Mouse (Mus musculus): Measurements from ENCODE around the gene Gm10719.
"Not testable (repeated sequence)": the region's sequence is repeated elsewhere in the genome, so short reads cannot be mapped to it uniquely, and the experiment has no call there.

Gm10719 gene

GRCm38 (mm10) chr9:3025653-3026052 lies 8.4 kb downstream of the Gm10719 start:
- in situ Hi-C loops (cut with MboI, MseI) = loop anchor here in 1 of 2 experiments (5.0 kb wide), 1 partner anchor 87 kb away; no protein-coding TSS in a partner anchor

GRCm38 (mm10) chr9:3026136-3026535 lies 8.9 kb downstream of the Gm10719 start:
- in situ Hi-C loops (cut with MboI, MseI) = loop anchor here in 1 of 2 experiments (5.0 kb wide), 1 partner anchor 86 kb away; no protein-coding TSS in a partner anchor

- in situ Hi-C loops (cut with MboI, MseI) = loop anchor here in 1 of 2 experiments (5.0 kb wide), 1 partner anchor 86 kb away; no protein-coding TSS in a partner anchor
Observed at GRCm38 (mm10) chr9:3026741-3027140, 9.5 kb downstream of the Gm10719 start.

- in situ Hi-C loops (cut with MboI, MseI) = loop anchor here in 1 of 2 experiments (5.0 kb wide), 1 partner anchor 85 kb away; no protein-coding TSS in a partner anchor
Observed at GRCm38 (mm10) chr9:3027200-3027599, 10.0 kb downstream of the Gm10719 start.

GRCm38 (mm10) chr9:3029276-3030000 lies 12.2 kb downstream of the Gm10719 start:
- in situ Hi-C loops (cut with MboI, MseI) = loop anchor here in 1 of 2 experiments (5.0 kb wide), 1 partner anchor 83 kb away; no protein-coding TSS in a partner anchor

GRCm38 (mm10) chr9:3030677-3031318 lies 13.6 kb downstream of the Gm10719 start:
- in situ Hi-C loops (cut with MboI, MseI) = not testable (repeated sequence)

- in situ Hi-C loops (cut with MboI, MseI) = not testable (repeated sequence)
Observed at GRCm38 (mm10) chr9:3034299-3034698, 17.1 kb downstream of the Gm10719 start, which contains the start of gene Gm17535. Gm17535 (plus strand) TSS chr9:3034599.

GRCm38 (mm10) chr9:3036577-3036976 lies 19.4 kb downstream of the Gm10719 start, which contains the start of gene Gm10715:
Gm10715 (plus strand) TSS chr9:3036877.
- in situ Hi-C loops (cut with MboI, MseI) = not testable (repeated sequence)

- in situ Hi-C loops (cut with MboI, MseI) = not testable (repeated sequence)
Observed at GRCm38 (mm10) chr9:3038161-3038560, 21.0 kb downstream of the Gm10719 start.

All from T-helper 17 cell (primary cell).